Mouse (Mus musculus) lung, adult 2 months (tissue): Measurements from ENCODE around the gene Nol3. TPM values are rescaled to one million over a fixed set of nuclear protein-coding genes. Genes with fewer than 3 reads are reported as not detected.

Experiments used
- DNase-seq: peaks from one replicate; pipeline ENCODE4 v3.0.0; 2022
- H3K4me1 ChIP-seq: fragments of 200-500 bp; 2 replicates; pipeline ENCODE4 v1.6.1; 2011; ENCODE audit warnings: low read length; ENCODE audit not compliant: control insufficient read depth, insufficient read depth
- H3K4me3 ChIP-seq: fragments of 200-500 bp; replicated peaks from 2 replicates; pipeline ENCODE3; 2011; ENCODE audit warnings: low read depth, mild to moderate bottlenecking, control low read depth, low read length; ENCODE audit errors: extremely low read depth
- CTCF ChIP-seq: fragments of 200-500 bp; IDR thresholded peaks from 2 replicates; pipeline ENCODE4 v1.5.1; 2011; ENCODE audit warnings: mild to moderate bottlenecking, low read length, control low read depth; ENCODE audit not compliant: insufficient read depth
- POLR2A ChIP-seq: fragments of 200-500 bp; IDR thresholded peaks from 2 replicates; pipeline ENCODE4 v1.6.1; 2011; ENCODE audit warnings: low read depth, mild to moderate bottlenecking, control low read depth, low read length, borderline replicate concordance; ENCODE audit errors: extremely low read depth
- WGBS: fragments of 180-500 bp; shearing (Covaris S2); methylation state at CpG from one replicate; pipeline ENCODE4 v1.1.7; 2018; 5-methylcytosine and 5-hydroxymethylcytosine counted together
- polyA plus RNA-seq: library from polyadenylated mRNA; depleted of rRNA; stranded (reverse); fragments of >200 nt; gene quantifications from 2 replicates; pipeline ENCODE4 v1.2.3, GENCODE M21; 2012

Nol3 gene
- polyA plus RNA-seq, 1 experiment: 10.7 TPM

DNA sequence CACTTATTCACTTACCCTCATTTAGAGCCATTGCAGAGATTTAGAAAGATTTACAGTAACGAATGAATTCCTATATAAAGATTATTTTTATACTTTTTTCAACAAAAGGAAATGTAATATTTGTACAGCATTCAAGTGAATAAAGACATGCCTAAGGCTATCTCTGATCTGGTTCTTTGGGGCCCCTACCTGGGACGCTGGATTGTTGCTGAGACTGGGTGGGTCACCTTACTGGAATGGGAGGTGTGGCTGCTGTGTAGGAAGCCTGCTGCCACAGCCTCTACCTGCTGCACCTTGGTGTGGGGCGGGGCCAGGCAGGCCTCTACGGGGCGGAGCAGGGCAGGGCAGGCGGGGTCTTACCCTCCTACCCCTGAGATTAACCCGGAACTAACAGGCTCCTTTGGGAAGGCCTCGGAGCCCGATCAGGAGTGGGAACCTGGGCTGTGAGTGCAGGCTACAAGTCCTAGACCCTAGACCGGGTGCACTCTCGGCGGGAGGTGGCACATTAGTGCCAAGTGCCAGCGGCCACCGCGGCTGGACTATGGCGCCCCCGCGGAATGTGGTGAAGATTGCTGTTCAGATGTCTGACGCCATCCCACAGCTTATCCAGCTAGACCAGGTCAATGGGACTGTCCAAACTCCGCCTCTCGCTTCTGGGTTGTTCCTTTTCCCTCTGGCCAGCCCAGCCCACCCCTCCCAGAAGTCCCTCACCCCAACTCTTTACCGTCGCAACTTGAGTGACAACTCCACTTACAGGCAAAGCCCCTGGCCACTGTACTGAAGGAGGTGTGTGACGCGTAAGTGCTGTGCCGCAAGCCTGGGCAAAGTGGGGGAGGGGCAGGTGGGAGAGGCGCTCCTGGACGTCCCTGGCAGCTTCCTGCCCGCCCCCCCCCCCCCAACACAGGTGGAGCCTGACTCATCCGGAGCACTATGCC is 29.5 kb downstream of the Nol3 start, which contains the start of gene Elmo3:
Gene Elmo3 (plus strand): TSS at position 391 of the 935 bp plus-strand sequence.
- peak within 1 kb of the TSS; percentile 52 for H3K4me3 ChIP-seq
- peak; percentile 83 for DNase-seq
- H3K4me1 ChIP-seq: peaks cover 4% of the 10 kb centered on the region
- peak; percentile 75; the same call in 1 of the 2 replicates for TF ChIP-seq POLR2A
- no peak for TF ChIP-seq CTCF
- 9% methylated on average over 30 of the region's 30 CpGs for WGBS

DNA sequence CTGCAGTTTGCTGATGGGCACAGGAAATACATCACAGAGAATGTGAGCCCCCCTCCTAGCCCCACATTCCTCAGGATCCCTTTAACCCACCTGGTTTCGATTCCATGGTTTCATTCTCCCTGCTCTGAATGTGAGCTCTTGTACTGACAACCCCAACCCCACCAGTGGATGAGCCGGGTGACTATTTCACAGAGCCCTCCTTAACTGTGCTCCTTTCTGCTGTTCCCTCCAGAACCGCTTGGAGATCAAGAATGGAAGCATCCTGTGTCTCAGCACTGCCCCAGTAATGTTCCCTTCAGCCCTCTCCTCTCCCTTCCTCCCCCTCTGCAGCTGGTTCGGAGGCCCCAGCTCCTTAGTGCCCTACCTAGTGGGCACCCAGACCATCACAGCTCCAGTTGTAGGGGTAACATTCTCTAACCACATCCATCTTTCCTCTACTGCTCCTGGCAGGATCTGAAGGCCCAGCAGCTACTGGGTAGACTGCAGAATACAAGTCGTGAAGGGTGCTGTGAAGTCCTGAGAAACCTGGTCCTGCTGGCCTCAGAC is 30.3 kb downstream of the Nol3 start:
- peak overlapping the region; percentile 18 for H3K4me3 ChIP-seq
- peaks cover 4% of the 10 kb centered on the region for H3K4me1 ChIP-seq
- no peak for DNase-seq
- WGBS: 35% methylated on average over 5 of the region's 5 CpGs
- TF ChIP-seq POLR2A: no peak
- TF ChIP-seq CTCF: no peak

GRCm38 (mm10) chr8:105307670-105308069 is 31.7 kb downstream of the Nol3 start:
- Histone ChIP-seq H3K4me1 (peaks cover 4% of the 10 kb centered on the region), H3K4me3 (no peak overlapping the region)
- TF ChIP-seq POLR2A (no peak), CTCF (no peak)
- WGBS: 92% methylated on average over 13 of the region's 13 CpGs
- DNase-seq: no peak

DNA sequence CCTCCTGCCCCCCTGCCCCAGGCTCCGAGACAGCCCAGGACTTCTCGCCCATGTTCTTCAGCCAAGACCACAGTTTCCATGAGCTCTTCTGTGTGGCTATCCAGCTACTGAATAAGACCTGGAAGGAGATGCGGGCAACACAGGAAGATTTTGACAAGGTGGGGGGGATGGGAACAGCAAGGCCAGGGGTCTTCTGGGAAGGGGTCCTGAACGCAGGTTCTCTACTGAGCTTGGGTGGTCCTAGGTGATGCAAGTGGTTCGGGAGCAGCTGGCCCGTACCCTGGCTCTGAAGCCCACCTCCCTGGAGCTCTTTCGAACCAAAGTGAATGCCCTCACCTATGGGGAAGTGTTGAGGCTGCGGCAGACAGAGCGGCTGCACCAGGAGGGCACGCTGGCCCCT is 32.5 kb downstream of the Nol3 start:
- DNase-seq: no peak
- no peak for TF ChIP-seq CTCF
- TF ChIP-seq POLR2A: no peak
- Histone ChIP-seq H3K4me1 (peaks cover 4% of the 10 kb centered on the region), H3K4me3 (no peak overlapping the region)
- WGBS: 95% methylated on average over 10 of the region's 10 CpGs

DNA sequence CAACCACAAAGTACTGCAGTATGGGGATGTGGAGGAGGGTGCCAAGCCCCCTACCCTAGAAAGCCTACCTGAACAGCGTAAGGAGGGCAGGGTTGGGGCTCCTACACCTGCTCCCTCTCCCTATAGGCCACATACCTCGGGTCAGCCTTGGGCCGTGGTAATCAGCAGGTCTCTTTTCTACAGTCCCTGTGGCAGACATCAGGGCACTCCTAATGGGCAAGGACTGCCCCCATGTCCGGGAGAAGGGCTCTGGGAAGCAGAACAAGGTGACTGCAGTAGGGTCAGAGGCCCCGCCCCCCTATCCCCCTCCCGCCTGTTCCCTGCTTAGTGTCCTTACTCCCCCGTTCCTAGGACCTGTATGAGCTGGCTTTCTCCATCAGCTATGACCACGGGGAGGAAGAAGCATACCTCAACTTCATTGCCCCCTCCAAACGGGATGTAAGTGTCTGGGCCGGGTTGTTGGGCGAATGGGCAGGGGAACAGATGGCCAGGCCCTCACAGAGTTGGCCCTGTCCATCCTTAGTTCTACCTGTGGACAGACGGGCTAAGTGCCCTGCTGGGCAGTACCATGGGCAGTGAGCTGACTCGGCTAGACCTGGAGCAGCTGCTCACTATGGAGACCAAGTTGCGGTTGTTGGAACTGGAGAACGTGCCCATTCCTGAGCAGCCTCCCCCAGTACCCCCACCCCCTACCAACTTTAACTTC is 33.4 kb downstream of the Nol3 start:
- WGBS: 82% methylated on average over 15 of the region's 15 CpGs
- TF ChIP-seq POLR2A: no peak
- TF ChIP-seq CTCF: no peak
- no peak for DNase-seq
- Histone ChIP-seq H3K4me1 (peaks cover 4% of the 10 kb centered on the region), H3K4me3 (no peak overlapping the region)

- TF ChIP-seq POLR2A (no peak), CTCF (no peak)
- 85% methylated on average over 8 of the region's 8 CpGs for WGBS
- Histone ChIP-seq H3K4me3 (no peak overlapping the region), H3K4me1 (no peaks in the 10 kb centered on the region; the same call in 1 of the 2 replicates)
- DNase-seq: no peak
Observed at GRCm38 (mm10) chr8:105310118-105310517, 34.2 kb downstream of the Nol3 start.

DNA sequence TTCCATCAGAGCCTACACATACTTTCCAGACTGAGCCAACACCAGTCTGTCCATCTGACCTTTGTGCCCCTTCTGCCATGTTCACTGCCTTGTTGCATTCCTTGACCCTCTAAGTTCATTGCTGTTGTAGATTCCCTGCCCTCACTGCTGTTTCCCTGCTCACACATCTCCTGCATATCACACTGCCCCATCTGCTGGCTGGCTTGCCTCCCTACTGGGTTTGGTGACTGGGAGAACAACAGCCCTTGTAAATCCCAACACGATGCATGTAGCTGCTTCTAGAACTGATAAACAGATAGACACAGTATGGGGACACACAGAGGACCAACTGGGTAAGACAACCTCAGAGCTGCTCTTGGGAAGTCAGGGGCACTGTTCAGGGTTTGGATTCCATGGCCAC is 35.8 kb downstream of the Nol3 start:
- TF ChIP-seq POLR2A: no peak
- TF ChIP-seq CTCF: no peak
- Histone ChIP-seq H3K4me1 (peaks cover 4% of the 10 kb centered on the region; the same call in 1 of the 2 replicates), H3K4me3 (no peak overlapping the region)
- no peak for DNase-seq
- WGBS: 83% methylated on average over 1 of the region's 1 CpGs

DNA sequence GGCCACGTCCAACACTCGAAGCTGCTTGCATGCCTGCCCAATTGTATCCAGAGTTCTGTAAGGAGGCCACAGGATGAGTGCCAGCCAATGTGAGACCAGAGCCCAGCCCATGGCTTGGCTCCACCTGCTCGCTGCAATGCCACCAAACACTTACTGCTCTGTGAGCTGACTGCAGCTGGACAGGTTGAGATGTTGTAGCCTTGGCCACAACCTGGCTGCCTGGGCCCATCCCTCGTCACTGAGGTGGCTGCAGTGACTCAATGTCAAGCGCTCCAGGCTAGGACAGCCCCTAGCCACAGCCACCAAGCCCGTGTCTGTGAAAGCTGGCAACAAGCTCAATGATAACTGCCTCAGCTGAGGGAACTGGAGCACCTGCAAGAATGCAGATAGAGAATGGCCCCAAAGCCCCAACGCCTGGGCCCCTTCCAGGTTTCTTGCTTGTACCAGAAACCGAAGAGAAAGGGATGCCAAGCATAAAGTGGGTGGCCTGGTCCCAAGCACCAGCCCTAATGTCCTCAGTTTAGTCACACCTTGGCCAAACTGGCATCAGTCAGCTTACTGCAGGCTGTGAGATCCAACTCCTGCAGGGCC is 37.0 kb downstream of the Nol3 start:
- Histone ChIP-seq H3K4me3 (no peak overlapping the region), H3K4me1 (peaks cover 4% of the 10 kb centered on the region; the same call in 1 of the 2 replicates)
- WGBS: 77% methylated on average over 8 of the region's 8 CpGs
- TF ChIP-seq POLR2A: no peak
- TF ChIP-seq CTCF: no peak
- no peak for DNase-seq
